Mouse (Mus musculus) liver, postnatal 0 days (tissue): ENCODE data around the gene 9230102O04Rik. TPM values are rescaled to one million over a fixed set of nuclear protein-coding genes. Genes with fewer than 3 reads are reported as not detected.
A peak's percentile ranks its signal among the peaks of the same experiment; 100 is the strongest.

Experiments used
- ATAC-seq: fragments of 200-750 bp; cut with Nextera tagmentation; 2 replicates; pipeline ENCODE4 v1.8.0; 2017; ENCODE audit warnings: mild to moderate bottlenecking, moderate library complexity
- DNase-seq: peaks from one replicate; pipeline ENCODE4 v3.0.0-alpha.2; 2016
- H3K27ac ChIP-seq: fragments of 300-500 bp; sonication (generic); 2 replicates; pipeline ENCODE4 v1.5.1; 2014; ENCODE audit warnings: antibody characterized with exemption, moderate library complexity, mild to moderate bottlenecking, low read depth
- H3K27me3 ChIP-seq: fragments of 300-500 bp; sonication (generic); 2 replicates; pipeline ENCODE4 v1.6.1; 2014; ENCODE audit warnings: low read length, control low read depth, mixed read lengths; ENCODE audit not compliant: insufficient read depth
- H3K36me3 ChIP-seq: fragments of 300-500 bp; sonication (generic); replicated peaks from 2 replicates; pipeline ENCODE4 v1.6.1; 2014; ENCODE audit warnings: mild to moderate bottlenecking, control low read depth, low read length, moderate library complexity, mixed read lengths; ENCODE audit not compliant: insufficient read depth
- H3K4me1 ChIP-seq: fragments of 300-500 bp; sonication (generic); 2 replicates; pipeline ENCODE4 v1.6.1; 2014; ENCODE audit warnings: antibody characterized with exemption, mild to moderate bottlenecking, control low read depth; ENCODE audit not compliant: insufficient read depth
- H3K4me2 ChIP-seq: fragments of 300-500 bp; sonication (generic); 2 replicates; pipeline ENCODE4 v1.6.1; 2014; ENCODE audit warnings: low read depth, mild to moderate bottlenecking, low read length, moderate library complexity, mixed read lengths
- H3K4me3 ChIP-seq: fragments of 300-500 bp; sonication (generic); 2 replicates; pipeline ENCODE4 v1.5.1; 2014; ENCODE audit warnings: low read depth, low read length
- H3K9ac ChIP-seq: fragments of 300-500 bp; sonication (generic); replicated peaks from 2 replicates; pipeline ENCODE4 v1.6.1; 2014; ENCODE audit warnings: mild to moderate bottlenecking, moderate library complexity
- H3K9me3 ChIP-seq: fragments of 300-500 bp; sonication (generic); 2 replicates; pipeline ENCODE4 v1.6.1; 2016; ENCODE audit warnings: mild to moderate bottlenecking, control low read depth, low read length, mixed read lengths
- CTCF ChIP-seq: sonication (generic); IDR thresholded peaks from 2 replicates; pipeline ENCODE4 v1.5.1; 2016; ENCODE audit warnings: antibody characterized with exemption, low read depth
- EP300 ChIP-seq: IDR thresholded peaks from 2 replicates; pipeline ENCODE4 v1.6.1; 2016; ENCODE audit warnings: antibody characterized with exemption, low read depth, mild to moderate bottlenecking
- WGBS: fragments of 180-500 bp; shearing (Covaris S2); extraction: QIAGEN DNeasy Blood & Tissue Kit; methylation state at CpG from one replicate; pipeline ENCODE4 v1.1.7; 2014; ENCODE audit not compliant: insufficient replicate concordance; 5-methylcytosine and 5-hydroxymethylcytosine counted together
- polyA plus RNA-seq: library from polyadenylated mRNA; unstranded; fragments of >200 nt; fragmentation: Nextera tagmentation; extraction: Ambion mirVana; gene quantifications from 2 replicates; pipeline ENCODE4 v1.2.1, GENCODE M21; 2015

9230102O04Rik gene
- polyA plus RNA-seq, 1 experiment from 2014 or later: not detected

- no peak for ATAC-seq
These were observed 14.1 kb downstream of the 9230102O04Rik start for GRCm38 (mm10) chr2:9875220-9875619.

GRCm38 (mm10) chr2:9874467-9875219 is 14.7 kb downstream of the 9230102O04Rik start:
- no peaks in the 10 kb centered on the region for H3K36me3 ChIP-seq
- DNase-seq: no peak
- TF ChIP-seq CTCF (no peak), EP300 (no peak)
- H3K27ac ChIP-seq: no peak overlapping the region
- peaks cover 17% of the 10 kb centered on the region for H3K4me1 ChIP-seq
- WGBS: 56% methylated on average over 32 of the region's 39 CpGs
- no peak overlapping the region for H3K4me2 ChIP-seq
- H3K9me3 ChIP-seq: no peaks in the 10 kb centered on the region
- H3K4me3 ChIP-seq: no peak overlapping the region
- no peak for ATAC-seq
- peaks cover 51% of the 10 kb centered on the region for H3K27me3 ChIP-seq
- H3K9ac ChIP-seq: no peak overlapping the region

More at GRCm38 (mm10) chr2:9875220-9875619, 14.1 kb downstream of the 9230102O04Rik start:
- H3K27me3 ChIP-seq: peaks cover 57% of the 10 kb centered on the region
- TF ChIP-seq EP300 (no peak), CTCF (no peak)
- no peak overlapping the region for H3K9ac ChIP-seq
- peak overlapping the region; percentile 97; the same call in 1 of the 2 replicates for H3K4me2 ChIP-seq
- 47% methylated on average over 4 of the region's 4 CpGs for WGBS
- no peaks in the 10 kb centered on the region for H3K9me3 ChIP-seq
- DNase-seq: no peak
- peaks cover 17% of the 10 kb centered on the region for H3K4me1 ChIP-seq
- no peak overlapping the region for H3K27ac ChIP-seq
- H3K36me3 ChIP-seq: no peaks in the 10 kb centered on the region
- H3K4me3 ChIP-seq: no peak overlapping the region

- Histone ChIP-seq H3K27me3 (peaks cover 45% of the 10 kb centered on the region), H3K9ac (no peak overlapping the region), H3K36me3 (no peaks in the 10 kb centered on the region), H3K4me1 (peaks cover 17% of the 10 kb centered on the region), H3K4me3 (no peak overlapping the region), H3K9me3 (no peaks in the 10 kb centered on the region), H3K27ac (no peak overlapping the region), H3K4me2 (no peak overlapping the region)
- no peak for ATAC-seq
- no peak for DNase-seq
- TF ChIP-seq EP300: no peak
- no peak for TF ChIP-seq CTCF
- WGBS: 46% methylated on average over 2 of the region's 2 CpGs
These were observed 15.6 kb downstream of the 9230102O04Rik start for GRCm38 (mm10) chr2:9873757-9874156.

- TF ChIP-seq EP300: no peak
- TF ChIP-seq CTCF: no peak
- WGBS: 27% methylated on average over 12 of the region's 12 CpGs
- Histone ChIP-seq H3K9ac (no peak overlapping the region), H3K4me3 (no peak overlapping the region), H3K36me3 (no peaks in the 10 kb centered on the region), H3K9me3 (no peaks in the 10 kb centered on the region), H3K4me2 (no peak overlapping the region), H3K27ac (no peak overlapping the region), H3K4me1 (peaks cover 11% of the 10 kb centered on the region), H3K27me3 (peaks cover 35% of the 10 kb centered on the region)
- ATAC-seq (no peak), DNase-seq (no peak)
These were observed 16.7 kb downstream of the 9230102O04Rik start for GRCm38 (mm10) chr2:9872682-9873081.

GRCm38 (mm10) chr2:9871798-9872197 is 17.5 kb downstream of the 9230102O04Rik start:
- H3K27me3 ChIP-seq: peaks cover 26% of the 10 kb centered on the region
- no peak overlapping the region for H3K27ac ChIP-seq
- H3K36me3 ChIP-seq: no peaks in the 10 kb centered on the region
- DNase-seq (no peak), ATAC-seq (no peak)
- no peak overlapping the region for H3K4me3 ChIP-seq
- H3K4me2 ChIP-seq: no peak overlapping the region
- no peak for TF ChIP-seq EP300
- no peak for TF ChIP-seq CTCF
- no peak overlapping the region for H3K9ac ChIP-seq
- H3K4me1 ChIP-seq: 0 out of 2 replicates have a peak, but pooled peaks cover 6% of the 10 kb centered on the region
- H3K9me3 ChIP-seq: no peaks in the 10 kb centered on the region
- 40% methylated on average over 6 of the region's 6 CpGs for WGBS

GRCm38 (mm10) chr2:9871141-9871716 is 18.1 kb downstream of the 9230102O04Rik start:
- no peak for ATAC-seq

More at GRCm38 (mm10) chr2:9871141-9871716, 18.1 kb downstream of the 9230102O04Rik start:
- no peak overlapping the region for H3K4me3 ChIP-seq
- H3K4me2 ChIP-seq: no peak overlapping the region
- WGBS: 30% methylated on average over 4 of the region's 4 CpGs
- H3K27me3 ChIP-seq: peaks cover 21% of the 10 kb centered on the region
- no peak for DNase-seq
- no peak overlapping the region for H3K9ac ChIP-seq
- H3K27ac ChIP-seq: no peak overlapping the region
- H3K4me1 ChIP-seq: 0 out of 2 replicates have a peak, but pooled peaks cover 6% of the 10 kb centered on the region
- no peaks in the 10 kb centered on the region for H3K36me3 ChIP-seq
- TF ChIP-seq CTCF (no peak), EP300 (no peak)
- H3K9me3 ChIP-seq: no peaks in the 10 kb centered on the region
